ENCODE assay signal across 23 mouse cellular contexts in the genomic region with DNA sequence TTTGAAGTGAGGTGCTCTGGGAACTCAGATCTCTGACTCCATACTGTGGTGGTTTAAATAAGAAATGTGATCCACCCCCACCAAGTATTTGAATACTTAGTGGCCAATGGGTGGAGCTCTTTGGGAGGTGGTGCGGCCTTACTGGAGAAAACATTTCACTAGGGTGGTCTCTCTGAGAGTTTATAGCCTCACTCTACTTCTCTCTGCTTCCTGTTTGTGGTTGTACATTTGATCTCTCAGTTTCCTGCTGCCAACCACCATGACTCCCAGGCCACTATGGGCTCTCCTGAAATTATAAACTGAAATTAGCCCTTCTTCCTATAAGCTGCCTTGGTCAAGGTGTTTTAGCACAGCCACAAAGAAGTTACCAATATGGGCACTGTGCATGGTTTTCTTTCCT.
"Had no signal": no experiment of that assay in that cellular context is flagged by ENCODE, and none has a peak within 500 bp of the region (broad histone marks: within the 10 kb centered on the region; RNA-seq: fewer than 3 reads in every experiment).

No protein-coding gene starts in this region.

- H3K27me3 ChIP-seq: limb, embryonic 13.5 days; liver, embryonic 12.5 days; liver, embryonic 15.5 days; lung, embryonic 15.5 days; midbrain, embryonic 12.5 days; neural tube, embryonic 13.5 days had no signal

- H3K4me1 ChIP-seq: liver, embryonic 15.5 days had no signal

- DNase-seq: kidney, adult 18-20 months; kidney, adult 9 months; kidney, postnatal 25 days; layer of hippocampus, postnatal 36 days; left cerebral cortex, postnatal 4 days; liver; lung, adult 18-20 months; lung, postnatal 10 days; lung, postnatal 36 days; retina, postnatal 1 day; right cerebral cortex, postnatal 25 days; spleen, adult 18-20 months had no signal

- H3K9me3 ChIP-seq: limb, embryonic 13.5 days; liver, embryonic 12.5 days; liver, embryonic 15.5 days; lung, embryonic 15.5 days; midbrain, embryonic 12.5 days; neural tube, embryonic 13.5 days had no signal

- H3K27ac ChIP-seq: layer of hippocampus, adult 2 months; left cerebral cortex, adult 2 months; limb, embryonic 13.5 days; liver, embryonic 12.5 days; liver, embryonic 15.5 days; lung, embryonic 15.5 days; midbrain, embryonic 12.5 days; neural tube, embryonic 13.5 days had no signal

- H3K4me3 ChIP-seq: layer of hippocampus, adult 2 months; left cerebral cortex, adult 2 months; limb, embryonic 13.5 days; liver, embryonic 12.5 days; liver, embryonic 15.5 days; lung, embryonic 15.5 days; midbrain, embryonic 12.5 days; myocyte; neural tube, embryonic 13.5 days had no signal

- H3K36me3 ChIP-seq: limb, embryonic 13.5 days; liver, embryonic 12.5 days; liver, embryonic 15.5 days; lung, embryonic 15.5 days; midbrain, embryonic 12.5 days; neural tube, embryonic 13.5 days had no signal

- ATAC-seq: intestine, embryonic 16.5 days; liver, embryonic 12.5 days; midbrain, embryonic 16.5 days had no signal
